Mouse (Mus musculus) stomach, embryonic 15.5 days (tissue): ENCODE measurements around the gene Myoz1. TPM values are rescaled to one million over a fixed set of nuclear protein-coding genes. Genes with fewer than 3 reads are reported as not detected.
A peak's percentile ranks its signal among the peaks of the same experiment; 100 is the strongest.

ENCODE experiments used
- ATAC-seq: fragments of 200-750 bp; cut with Nextera tagmentation; 2 replicates; pipeline ENCODE4 v1.8.0; 2017; ENCODE audit warnings: low read depth, moderate number of reproducible peaks, moderate TSS enrichment; ENCODE audit not compliant: insufficient read depth, low FRiP score
- H3K27ac ChIP-seq: fragments of 300-500 bp; sonication (generic); 2 replicates; pipeline ENCODE4 v1.5.1; 2015; ENCODE audit warnings: mild to moderate bottlenecking, inconsistent platforms
- H3K27me3 ChIP-seq: fragments of 300-500 bp; sonication (generic); replicated peaks from 2 replicates; pipeline ENCODE4 v1.6.1; 2015; ENCODE audit warnings: inconsistent platforms
- H3K36me3 ChIP-seq: fragments of 300-500 bp; sonication (generic); 2 replicates; pipeline ENCODE4 v1.6.1; 2015; ENCODE audit warnings: inconsistent platforms
- H3K4me1 ChIP-seq: fragments of 300-500 bp; sonication (generic); 2 replicates; pipeline ENCODE4 v1.6.1; 2015; ENCODE audit warnings: inconsistent platforms
- H3K4me2 ChIP-seq: fragments of 300-500 bp; sonication (generic); 2 replicates; pipeline ENCODE4 v1.6.1; 2015; ENCODE audit warnings: mild to moderate bottlenecking, inconsistent platforms
- H3K4me3 ChIP-seq: fragments of 300-500 bp; sonication (generic); replicated peaks from 2 replicates; pipeline ENCODE4 v1.5.1; 2015; ENCODE audit warnings: inconsistent platforms
- H3K9ac ChIP-seq: fragments of 300-500 bp; sonication (generic); 2 replicates; pipeline ENCODE4 v1.6.1; 2015; ENCODE audit warnings: inconsistent platforms
- H3K9me3 ChIP-seq: fragments of 300-500 bp; sonication (generic); 2 replicates; pipeline ENCODE4 v1.6.1; 2016; ENCODE audit warnings: inconsistent platforms
- WGBS: fragments of 180-500 bp; shearing (Covaris S2); methylation state at CpG from one replicate; pipeline ENCODE4 v1.1.7; 2015; 5-methylcytosine and 5-hydroxymethylcytosine counted together
- microRNA-seq: library from miRNA; unstranded; fragments of <30 nt; microRNA quantifications from one replicate; pipeline ENCODE4, GENCODE M21; 2016
- polyA plus RNA-seq: library from polyadenylated mRNA; unstranded; fragments of >200 nt; fragmentation: Nextera tagmentation; extraction: Ambion mirVana; gene quantifications from 2 replicates; pipeline ENCODE4 v1.2.1, GENCODE M21; 2015

Myoz1 gene
- polyA plus RNA-seq, 1 experiment from 2014 or later = 0.23 TPM

- WGBS = 66% methylated on average over 3 of the region's 3 CpGs
- no peaks in the 10 kb centered on the region for H3K27me3 ChIP-seq
- no peaks in the 10 kb centered on the region for H3K9me3 ChIP-seq
- H3K9ac ChIP-seq = no peak overlapping the region
- H3K4me2 ChIP-seq = no peak overlapping the region
- no peak overlapping the region; the same call in 1 of the 2 replicates for H3K27ac ChIP-seq
- H3K4me3 ChIP-seq = no peak overlapping the region
- H3K36me3 ChIP-seq = no peaks in the 10 kb centered on the region
- no peaks in the 10 kb centered on the region for H3K4me1 ChIP-seq
- ATAC-seq = no peak
Observed at GRCm38 (mm10) chr14:20609519-20609918, 46.8 kb downstream of the Myoz1 start.

DNA sequence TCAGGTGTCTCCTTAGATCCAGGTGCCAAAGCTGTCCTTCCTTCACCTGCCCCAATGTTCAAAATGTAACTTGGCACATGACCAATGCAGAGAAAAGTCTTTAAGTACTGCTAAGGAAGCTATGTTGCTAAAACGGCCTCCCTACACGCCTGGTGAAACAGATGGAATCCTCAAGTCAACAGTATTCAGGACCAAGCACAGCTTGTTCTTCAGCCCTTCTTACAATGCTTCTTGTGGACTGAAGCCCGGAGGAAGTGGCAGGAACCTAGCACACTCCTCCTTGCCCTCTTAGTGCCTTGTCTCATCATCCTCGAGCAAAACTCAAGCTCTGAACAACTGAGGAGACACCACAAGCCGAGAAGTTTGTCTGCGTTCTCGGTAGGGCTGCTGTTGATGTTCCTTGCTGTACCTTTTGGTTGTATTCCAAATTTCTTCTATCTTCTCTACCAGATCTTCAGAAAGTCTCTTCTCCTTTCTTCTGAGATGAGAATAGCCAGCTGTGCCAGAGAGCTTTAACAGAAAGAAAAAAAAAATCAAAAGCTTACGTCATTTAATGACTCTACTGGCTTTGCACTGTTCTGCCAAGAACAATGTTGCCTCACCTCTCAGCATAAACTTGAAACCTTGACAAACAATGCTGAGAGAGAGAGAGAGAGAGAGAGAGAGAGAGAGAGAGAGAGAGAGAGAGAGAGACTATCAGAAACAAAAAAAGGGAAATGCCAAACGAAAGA is 48.8 kb downstream of the Myoz1 start:
- H3K4me1 ChIP-seq = no peaks in the 10 kb centered on the region
- no peak overlapping the region for H3K4me2 ChIP-seq
- no peak overlapping the region for H3K4me3 ChIP-seq
- no peak overlapping the region for H3K27ac ChIP-seq
- no peak for ATAC-seq
- no peaks in the 10 kb centered on the region for H3K9me3 ChIP-seq
- H3K27me3 ChIP-seq = no peaks in the 10 kb centered on the region
- H3K9ac ChIP-seq = no peak overlapping the region
- H3K36me3 ChIP-seq = no peaks in the 10 kb centered on the region
- WGBS = 65% methylated on average over 9 of the region's 9 CpGs

GRCm38 (mm10) chr14:20601287-20601686 is 55.1 kb downstream of the Myoz1 start:
- ATAC-seq = no peak
- Histone ChIP-seq H3K27me3 (no peaks in the 10 kb centered on the region), H3K9me3 (no peaks in the 10 kb centered on the region), H3K27ac (no peak overlapping the region), H3K9ac (no peak overlapping the region), H3K4me1 (no peaks in the 10 kb centered on the region), H3K4me2 (no peak overlapping the region), H3K36me3 (no peaks in the 10 kb centered on the region), H3K4me3 (no peak overlapping the region)
- WGBS = 84% methylated on average over 1 of the region's 1 CpGs

GRCm38 (mm10) chr14:20600203-20600602 is 56.1 kb downstream of the Myoz1 start:
- Histone ChIP-seq H3K27ac (no peak overlapping the region), H3K9ac (no peak overlapping the region), H3K36me3 (no peaks in the 10 kb centered on the region), H3K9me3 (no peaks in the 10 kb centered on the region), H3K4me3 (no peak overlapping the region), H3K4me2 (no peak overlapping the region), H3K4me1 (no peaks in the 10 kb centered on the region), H3K27me3 (no peaks in the 10 kb centered on the region)
- no peak for ATAC-seq
- WGBS = 66% methylated on average over 2 of the region's 2 CpGs

DNA sequence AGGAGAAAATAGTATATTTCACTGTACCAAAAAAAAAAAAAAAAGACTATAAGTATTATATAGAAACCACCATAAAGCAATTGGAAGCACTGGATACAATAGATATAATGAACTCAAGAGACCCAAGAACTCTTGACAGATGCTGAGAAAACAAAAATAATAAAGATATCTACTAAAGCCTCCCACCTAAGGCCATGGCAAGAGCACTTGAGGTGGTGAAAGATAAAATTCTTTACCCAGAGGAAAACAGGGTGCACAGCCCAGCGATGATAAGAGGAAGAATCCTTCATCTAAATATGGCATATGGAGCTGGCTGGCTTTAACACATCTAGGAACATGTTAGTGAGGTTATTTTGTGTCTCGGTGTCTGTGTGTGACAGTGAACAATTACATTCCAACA is 56.8 kb downstream of the Myoz1 start:
- Histone ChIP-seq H3K27me3 (no peaks in the 10 kb centered on the region), H3K36me3 (no peaks in the 10 kb centered on the region), H3K4me2 (no peak overlapping the region), H3K9me3 (no peaks in the 10 kb centered on the region), H3K9ac (no peak overlapping the region), H3K4me3 (no peak overlapping the region), H3K4me1 (no peaks in the 10 kb centered on the region), H3K27ac (no peak overlapping the region)
- 78% methylated on average over 2 of the region's 2 CpGs for WGBS
- ATAC-seq = peak; percentile 79

Small RNAs within 50 kb of the gene (microRNA-seq; reads per million reads assigned to microRNA genes)
- gene Mir6946 = 0.97 reads per million

Other genes with a start within 250 kb of the Myoz1 start
- 0.27 and 0.63 TPM in 2 replicates for gene Cfap70, start 204.3 kb downstream of the Myoz1 start, polyA plus RNA-seq
- gene Anxa7, start 176.4 kb downstream of the Myoz1 start, polyA plus RNA-seq = 58.4 and 59.9 TPM in 2 replicates
- 0.64 and 0.92 TPM in 2 replicates for gene Mss51, start 159.6 kb downstream of the Myoz1 start, polyA plus RNA-seq
- 39.9 and 42.4 TPM in 2 replicates for gene Ppp3cb, start 110.0 kb downstream of the Myoz1 start, polyA plus RNA-seq
- gene Usp54, start 15.5 kb downstream of the Myoz1 start, polyA plus RNA-seq = 5.5 and 6.3 TPM in 2 replicates
- gene Synpo2l, start 11.8 kb upstream of the Myoz1 start, polyA plus RNA-seq = 0.45 and 0.88 TPM in 2 replicates
- gene Sec24c, start 17.8 kb upstream of the Myoz1 start, polyA plus RNA-seq = 81.1 and 90.2 TPM in 2 replicates
- 27.1 and 28.5 TPM in 2 replicates for gene Fut11, start 38.4 kb upstream of the Myoz1 start, polyA plus RNA-seq
- 192 and 202 TPM in 2 replicates for gene Chchd1, start 46.5 kb upstream of the Myoz1 start, polyA plus RNA-seq
- 27.3 and 28.0 TPM in 2 replicates for gene Zswim8, start 51.0 kb upstream of the Myoz1 start, polyA plus RNA-seq
- gene Ndst2, start 78.0 kb upstream of the Myoz1 start, polyA plus RNA-seq = 22.3 and 25.5 TPM in 2 replicates
- 40.4 and 49.1 TPM in 2 replicates for gene Camk2g, start 137.5 kb upstream of the Myoz1 start, polyA plus RNA-seq
- 1.3 and 1.9 TPM in 2 replicates for gene Plau, start 180.1 kb upstream of the Myoz1 start, polyA plus RNA-seq